Mouse (Mus musculus): ENCODE results near the gene Gm32802. TPM values are rescaled to one million over a fixed set of nuclear protein-coding genes. Genes with fewer than 3 reads are reported as not detected.
"Not testable (repeated sequence)": the region's sequence is repeated elsewhere in the genome, so short reads cannot be mapped to it uniquely, and the experiment has no call there.

The Gm32802 gene
- polyA plus RNA-seq, 1 experiment, result not detected

DNA sequence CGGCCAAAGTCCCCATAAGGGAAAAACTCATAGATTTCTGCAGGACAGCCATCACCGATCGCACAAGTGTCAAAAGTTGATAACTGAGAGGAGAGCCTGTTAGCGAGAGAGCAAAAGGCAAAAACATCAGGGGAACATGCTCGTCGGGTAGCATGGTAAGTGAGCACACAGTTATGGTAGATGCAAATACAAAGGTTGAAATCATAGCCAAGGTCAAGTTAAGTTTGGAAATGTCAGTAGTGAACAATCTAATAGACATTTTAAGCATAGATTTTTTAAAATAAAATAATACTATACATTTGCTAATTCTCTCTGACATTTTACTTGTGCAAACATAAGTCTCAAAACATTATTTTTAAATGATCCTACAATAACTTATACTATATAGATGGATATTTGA lies 36.5 kb downstream of the Gm32802 start, which contains the start of gene Iltifb:
Gene Iltifb, minus strand, starts transcription at position 101 of the 400 bp plus-strand sequence.
- WGBS, result 87% methylated on average over 6 of the region's 6 CpGs
- DNase-seq, result no peak
- Histone ChIP-seq H3K4me1 (ENCODE audit: control insufficient read depth, insufficient read depth, low read length) (no peaks in the 10 kb centered on the region), H3K4me3 (replicated peaks; ENCODE audit: extremely low read depth, low read depth, low read length) (no peak within 1 kb of the TSS)
- TF ChIP-seq POLR2A (IDR thresholded peaks at IDR 0.05; ENCODE audit: borderline replicate concordance, extremely low read depth, low read depth, low read length), result no peak
- no peak for TF ChIP-seq CTCF (IDR thresholded peaks at IDR 0.05; ENCODE audit: insufficient read depth, low read length)

DNA sequence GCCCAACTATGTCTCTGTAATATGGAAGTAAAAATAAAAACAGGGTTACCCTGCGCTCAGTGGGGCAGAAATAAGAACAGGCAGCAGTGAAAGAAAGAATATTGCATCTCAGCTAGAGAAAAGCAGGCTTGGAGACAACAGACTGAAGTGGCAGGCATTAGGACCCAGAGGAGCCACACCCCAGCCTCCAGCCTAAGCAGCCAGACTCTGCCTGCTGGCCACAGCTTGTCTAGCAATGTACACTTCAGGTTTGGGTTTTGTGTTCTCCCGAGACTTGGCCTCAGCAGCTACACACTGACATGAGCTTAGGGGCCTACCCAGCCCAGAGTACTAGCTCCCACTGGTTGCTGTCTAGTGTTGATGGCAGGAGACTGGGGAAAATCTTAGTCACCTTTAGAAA lies 43.6 kb downstream of the Gm32802 start:
- 47% methylated on average over 2 of the region's 2 CpGs for WGBS
- H3K4me3 ChIP-seq (replicated peaks; ENCODE audit: extremely low read depth, low read depth, low read length), result not testable (repeated sequence)

More for the DNA sequence above, 43.6 kb downstream of the Gm32802 start:
- not testable (repeated sequence) for DNase-seq; H3K4me1 ChIP-seq (ENCODE audit: control insufficient read depth, insufficient read depth, low read length)

Other genes starting within 250 kb of the Gm32802 start
- gene Mdm1, start 116.9 kb upstream of the Gm32802 start, polyA plus RNA-seq (2012; rRNA removed), result 5.1 and 8.4 TPM in 2 replicates
- not detected in 2 replicates for gene Il22, start 53.7 kb upstream of the Gm32802 start, polyA plus RNA-seq (2012; rRNA removed)
- not detected in 2 replicates for gene Gm32717, start 17.9 kb upstream of the Gm32802 start, polyA plus RNA-seq (2012; rRNA removed)
- gene Iltifb, start 36.4 kb downstream of the Gm32802 start, polyA plus RNA-seq (2012; rRNA removed), result not detected in 2 replicates
- not detected in 2 replicates for gene Gm9040, start 68.3 kb downstream of the Gm32802 start, polyA plus RNA-seq (2012; rRNA removed)
- gene Gm9044, start 73.7 kb downstream of the Gm32802 start, polyA plus RNA-seq (2012; rRNA removed), result not detected in 2 replicates
- not detected in 2 replicates for gene Gm9045, start 79.1 kb downstream of the Gm32802 start, polyA plus RNA-seq (2012; rRNA removed)
- gene Gm9046, start 84.6 kb downstream of the Gm32802 start, polyA plus RNA-seq (2012; rRNA removed), result not detected in 2 replicates
- not detected in 2 replicates for gene Gm9048, start 90.0 kb downstream of the Gm32802 start, polyA plus RNA-seq (2012; rRNA removed)
- gene Gm9049, start 95.4 kb downstream of the Gm32802 start, polyA plus RNA-seq (2012; rRNA removed), result not detected in 2 replicates
- gene Ifng, start 182.4 kb downstream of the Gm32802 start, polyA plus RNA-seq (2012; rRNA removed), result not detected in 2 replicates

Data from lung, adult 2 months (tissue).